ENCODE assay signal across 14 mouse cellular contexts in genomic region chr8:121089631-121090380, GRCm38 (mm10). TPM values are rescaled to one million over a fixed set of nuclear protein-coding genes. Genes with fewer than 3 reads are reported as not detected.
DNase-seq lines count a peak whose midpoint lies in the region; ATAC-seq lines count a peak whose summit lies in the region.
"Had no signal": no experiment of that assay in that cellular context is flagged by ENCODE, and none has a peak within 500 bp of the region (broad histone marks: within the 10 kb centered on the region; RNA-seq: fewer than 3 reads in every experiment).

No protein-coding gene starts in this region.

- H3K36me3 ChIP-seq in hindbrain, embryonic 10.5 days, result no peaks in the 10 kb centered on the region
- no peaks in the 10 kb centered on the region for H3K36me3 ChIP-seq in hindbrain, embryonic 12.5 days
- H3K36me3 ChIP-seq in intestine, embryonic 15.5 days, result no peaks in the 10 kb centered on the region
- H3K36me3 ChIP-seq: midbrain, embryonic 13.5 days had no signal

- H3K27me3 ChIP-seq in hindbrain, embryonic 10.5 days (ENCODE audit: insufficient read depth, poor library complexity, severe bottlenecking), result peaks cover 98% of the 10 kb centered on the region
- H3K27me3 ChIP-seq in hindbrain, embryonic 12.5 days, result peaks cover 95% of the 10 kb centered on the region
- H3K27me3 ChIP-seq in intestine, embryonic 15.5 days (replicated peaks), result peaks cover 63% of the 10 kb centered on the region

- intact Hi-C loops in left cerebral cortex, postnatal 14 days (cut with DNase I), result loop anchor here (5.0 kb wide), 2 partner anchors 193 to 408 kb away; no protein-coding TSS in a partner anchor

- H3K4me2 ChIP-seq in hindbrain, embryonic 12.5 days (replicated peaks), result no peak overlapping the region
- H3K4me2 ChIP-seq in intestine, embryonic 15.5 days (replicated peaks), result peak overlapping the region; percentile 87
- H3K4me2 ChIP-seq: midbrain, embryonic 13.5 days had no signal

- H3K27ac ChIP-seq in hindbrain, embryonic 10.5 days, result no peak overlapping the region
- H3K27ac ChIP-seq in hindbrain, embryonic 12.5 days, result no peak overlapping the region
- H3K27ac ChIP-seq in intestine, embryonic 15.5 days, result peak overlapping the region; percentile 67
- H3K27ac ChIP-seq: midbrain, embryonic 13.5 days had no signal

- peak; percentile 28 for DNase-seq in hindbrain, embryonic 10.5 days (ENCODE audit: low spot score)
- DNase-seq in Muller cell, postnatal 12 days (ENCODE audit: inconsistent ontology term), result peak; percentile 29
- DNase-seq in lung, postnatal 14 days, result peak; percentile 40
- DNase-seq in kidney, postnatal 36 days, result no peak
- no peak for DNase-seq in left cerebral cortex, postnatal 14 days (ENCODE audit: low spot score in 2 of 2)
- no peak for DNase-seq in spleen, postnatal 14 days (ENCODE audit: low spot score in 2 of 2)
- DNase-seq: gastrocnemius, postnatal 25 days; spleen, adult 18-20 months had no signal

- peaks cover 31% of the 10 kb centered on the region for H3K4me1 ChIP-seq in hindbrain, embryonic 10.5 days (replicated peaks)
- peaks cover 3% of the 10 kb centered on the region for H3K4me1 ChIP-seq in hindbrain, embryonic 12.5 days
- peaks cover 15% of the 10 kb centered on the region for H3K4me1 ChIP-seq in intestine, embryonic 15.5 days (replicated peaks)

- H3K9ac ChIP-seq in hindbrain, embryonic 12.5 days, result no peak overlapping the region
- H3K9ac ChIP-seq in intestine, embryonic 15.5 days, result peak overlapping the region; percentile 66
- H3K9ac ChIP-seq: midbrain, embryonic 13.5 days had no signal

- ATAC-seq in hindbrain, embryonic 12.5 days (ENCODE audit: low FRiP score), result no peak
- ATAC-seq in intestine, embryonic 15.5 days, result no peak
- ATAC-seq: forebrain, embryonic 14.5 days; hindbrain, embryonic 16.5 days; midbrain, embryonic 13.5 days had no signal

- H3K4me3 ChIP-seq in hindbrain, embryonic 10.5 days, result 0 out of 2 replicates have a peak overlapping the region, but pooled peaks have one; percentile 1
- H3K4me3 ChIP-seq in hindbrain, embryonic 12.5 days, result no peak overlapping the region
- peak overlapping the region; percentile 68 for H3K4me3 ChIP-seq in intestine, embryonic 15.5 days (replicated peaks)
- H3K4me3 ChIP-seq: midbrain, embryonic 13.5 days had no signal

- WGBS in hindbrain, embryonic 10.5 days, result 3% methylated on average over 32 of the region's 32 CpGs
- WGBS in hindbrain, embryonic 12.5 days, result 4% methylated on average over 32 of the region's 32 CpGs
- 6% methylated on average over 32 of the region's 32 CpGs for WGBS in intestine, embryonic 15.5 days

- no peaks in the 10 kb centered on the region for H3K9me3 ChIP-seq in hindbrain, embryonic 10.5 days
- H3K9me3 ChIP-seq in hindbrain, embryonic 12.5 days (replicated peaks), result no peaks in the 10 kb centered on the region
- H3K9me3 ChIP-seq in intestine, embryonic 15.5 days, result no peaks in the 10 kb centered on the region
- H3K9me3 ChIP-seq: midbrain, embryonic 13.5 days had no signal

RNA-seq across cellular contexts. Expression of gene Foxf1, which starts 5.6 kb away (rescaled TPM):
- 3.9 and 4.9 TPM in 2 replicates for polyA plus RNA-seq in hindbrain, embryonic 10.5 days (2016; fragmentation: Nextera tagmentation; extraction: Ambion mirVana)
- 2.0 and 3.2 TPM in 2 replicates for polyA plus RNA-seq in hindbrain, embryonic 12.5 days (2016; fragmentation: Nextera tagmentation; extraction: Ambion mirVana)
- 105 and 126 TPM in 2 replicates for polyA plus RNA-seq in intestine, embryonic 15.5 days (2015; fragmentation: Nextera tagmentation; extraction: Ambion mirVana)
- total RNA-seq in left cerebral cortex, postnatal 14 days (2021), result 1 to 10 TPM; 1.0 to 1.4 TPM
- total RNA-seq: common myeloid progenitor, adult 5-6 weeks; gastrocnemius, postnatal 25 days had no signal

RNA-seq across cellular contexts. Expression of gene Mthfsd, which starts 18.4 kb away (rescaled TPM):
- polyA plus RNA-seq in hindbrain, embryonic 10.5 days (2016; fragmentation: Nextera tagmentation; extraction: Ambion mirVana), result 60.5 and 68.2 TPM in 2 replicates
- polyA plus RNA-seq in hindbrain, embryonic 12.5 days (2016; fragmentation: Nextera tagmentation; extraction: Ambion mirVana), result 60.0 and 69.3 TPM in 2 replicates
- 50.6 and 52.3 TPM in 2 replicates for polyA plus RNA-seq in intestine, embryonic 15.5 days (2015; fragmentation: Nextera tagmentation; extraction: Ambion mirVana)
- 10 to 100 TPM; 27.0 to 33.4 TPM for total RNA-seq in left cerebral cortex, postnatal 14 days (2021)

RNA-seq across cellular contexts. Expression of gene Foxc2, which starts 26.2 kb away (rescaled TPM):
- 7.0 and 13.7 TPM in 2 replicates for polyA plus RNA-seq in hindbrain, embryonic 10.5 days (2016; fragmentation: Nextera tagmentation; extraction: Ambion mirVana)
- 22.7 and 25.4 TPM in 2 replicates for polyA plus RNA-seq in hindbrain, embryonic 12.5 days (2016; fragmentation: Nextera tagmentation; extraction: Ambion mirVana)
- 0.69 and 0.80 TPM in 2 replicates for polyA plus RNA-seq in intestine, embryonic 15.5 days (2015; fragmentation: Nextera tagmentation; extraction: Ambion mirVana)
- total RNA-seq in left cerebral cortex, postnatal 14 days (2021), result 1 to 10 TPM; 2.7 to 3.5 TPM
- total RNA-seq: common myeloid progenitor, adult 5-6 weeks had no signal

RNA-seq across cellular contexts. Expression of gene Foxl1, which starts 37.9 kb away (rescaled TPM):
- 1.6 and 3.5 TPM in 2 replicates for polyA plus RNA-seq in hindbrain, embryonic 10.5 days (2016; fragmentation: Nextera tagmentation; extraction: Ambion mirVana)
- 1.8 and 2.2 TPM in 2 replicates for polyA plus RNA-seq in hindbrain, embryonic 12.5 days (2016; fragmentation: Nextera tagmentation; extraction: Ambion mirVana)
- polyA plus RNA-seq in intestine, embryonic 15.5 days (2015; fragmentation: Nextera tagmentation; extraction: Ambion mirVana), result 9.0 and 9.3 TPM in 2 replicates
- total RNA-seq in left cerebral cortex, postnatal 14 days (2021), result under 1 TPM; 0.13 to 0.15 TPM
- total RNA-seq: common myeloid progenitor, adult 5-6 weeks; gastrocnemius, postnatal 25 days had no signal

Comparison
In these comparisons a context has a peak if more than half of its experiments do, and no peak if none do; other contexts are left out.
1. DNase-seq: peak in hindbrain, embryonic 10.5 days (single experiment), Muller cell, postnatal 12 days (single experiment) and lung, postnatal 14 days (single experiment); none in kidney, postnatal 36 days (0 of 2), left cerebral cortex, postnatal 14 days (0 of 2) and spleen, postnatal 14 days (0 of 2).
2. RNA of gene Foxf1, which starts 5.6 kb away (polyA plus RNA-seq): 105 to 126 TPM in intestine, embryonic 15.5 days; 3.9 to 4.9 TPM in hindbrain, embryonic 10.5 days and 2.0 to 3.2 TPM in hindbrain, embryonic 12.5 days; every median in the first group is over 10 times any median in the second.